Mouse (Mus musculus) ES-E14 (cell line): Measurements from ENCODE around the gene Inpp4b.

Experiments
- MAFK ChIP-seq: IDR thresholded peaks from 2 replicates; pipeline ENCODE4 v1.6.1; 2014; ENCODE audit warnings: mild to moderate bottlenecking, low read depth, low read length, inconsistent platforms; ENCODE audit not compliant: insufficient read depth
- ZC3H11A ChIP-seq: IDR thresholded peaks from 2 replicates; pipeline ENCODE4 v1.6.1; 2012; ENCODE audit warnings: low read depth, mild to moderate bottlenecking, inconsistent platforms, low read length, borderline replicate concordance

DNA sequence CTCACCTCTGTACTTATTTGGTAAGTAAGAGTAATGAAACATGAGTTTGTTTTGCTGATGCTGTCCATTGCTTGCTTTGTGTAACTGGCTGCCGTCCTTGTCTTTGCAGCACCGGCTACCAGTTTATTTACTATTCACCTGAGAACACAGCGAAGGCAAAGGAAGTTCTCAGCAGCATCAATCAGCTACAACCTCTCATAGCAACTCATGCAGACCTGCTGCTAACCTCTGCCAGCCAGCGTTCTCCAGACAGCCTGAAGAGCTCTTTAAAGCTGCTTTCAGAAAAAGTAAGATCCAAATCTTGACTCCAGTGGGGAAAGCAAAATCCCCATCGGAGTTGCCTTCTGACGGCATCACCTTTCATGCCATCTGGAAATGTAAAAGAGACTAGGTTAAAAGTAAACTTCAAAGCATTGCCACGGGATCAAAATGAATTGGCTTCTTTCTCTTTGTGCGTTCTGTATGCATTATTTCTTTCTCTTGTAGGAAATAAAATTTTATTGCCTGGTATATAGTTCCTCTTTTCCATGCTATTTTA, 642.8 kb downstream of the Inpp4b start:
- no peak for TF ChIP-seq MAFK
- TF ChIP-seq ZC3H11A = no peak
